Mouse (Mus musculus) WW6 (cell line): Measurements from ENCODE around the gene Ppp1r3c.

Source experiments
- DNase-seq: peaks from one replicate; pipeline ENCODE4 v3.0.0-alpha.2; 2013; ENCODE audit warnings: low read depth, low spot score

The Ppp1r3c gene

DNA sequence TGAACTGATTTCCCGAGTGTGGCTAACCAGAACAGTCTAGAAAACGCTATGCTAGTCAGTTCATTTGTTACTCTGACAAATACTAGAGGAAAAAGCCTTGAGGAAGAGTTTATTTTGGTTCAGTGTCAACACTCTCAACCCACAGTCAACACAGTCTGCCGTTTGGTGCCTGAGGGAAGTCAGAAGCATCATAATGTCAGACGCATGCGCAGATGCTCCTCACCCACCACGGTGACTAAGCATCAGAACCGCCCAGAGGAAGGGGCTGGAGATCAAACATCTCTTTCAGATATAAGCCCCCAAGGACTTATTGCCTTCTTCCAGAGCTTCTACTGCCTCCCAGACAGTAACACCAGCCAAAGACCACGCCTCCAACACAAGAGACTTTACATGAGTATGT lies 15.3 kb downstream of the Ppp1r3c start:
- no peak for DNase-seq

DNA sequence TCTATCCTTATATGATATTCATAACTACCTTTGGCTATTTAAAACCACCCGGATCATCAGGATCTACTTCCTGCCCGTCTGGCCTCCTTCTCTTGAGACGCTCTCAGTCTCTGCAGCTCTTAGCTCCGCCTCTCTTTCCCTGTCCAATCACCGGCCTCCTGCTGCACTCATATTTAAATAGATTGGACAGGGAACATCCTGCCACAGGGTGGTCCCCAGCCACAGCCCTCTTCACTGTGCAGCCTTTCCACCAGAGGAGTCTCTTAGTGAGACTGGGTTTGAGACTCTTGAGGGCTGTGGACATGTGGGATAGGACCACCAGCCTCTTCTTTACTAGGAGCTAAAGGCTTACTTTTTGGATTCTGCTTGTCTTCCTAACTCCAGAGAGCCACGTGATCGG lies 20.2 kb downstream of the Ppp1r3c start:
- DNase-seq, result no peak

DNA sequence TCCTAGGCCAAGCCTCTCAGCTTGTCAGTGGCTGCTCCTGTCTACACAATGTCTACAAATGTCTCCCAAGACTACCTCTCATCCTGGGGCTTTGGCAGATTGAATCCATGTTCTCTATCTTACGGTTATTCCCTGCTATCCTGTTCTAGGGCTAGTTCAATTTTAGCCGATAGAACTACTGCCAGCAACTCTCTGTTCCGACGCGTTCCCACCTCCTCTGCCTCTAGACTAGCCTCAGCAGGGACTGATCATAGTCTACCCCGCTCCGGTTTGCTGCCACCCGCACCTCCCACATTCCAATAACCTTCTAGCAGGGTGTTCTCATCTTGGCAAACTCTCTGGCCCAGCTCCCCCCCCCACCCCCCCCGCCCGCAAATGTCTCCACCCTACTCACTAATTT lies 20.9 kb downstream of the Ppp1r3c start:
- no peak for DNase-seq

DNA sequence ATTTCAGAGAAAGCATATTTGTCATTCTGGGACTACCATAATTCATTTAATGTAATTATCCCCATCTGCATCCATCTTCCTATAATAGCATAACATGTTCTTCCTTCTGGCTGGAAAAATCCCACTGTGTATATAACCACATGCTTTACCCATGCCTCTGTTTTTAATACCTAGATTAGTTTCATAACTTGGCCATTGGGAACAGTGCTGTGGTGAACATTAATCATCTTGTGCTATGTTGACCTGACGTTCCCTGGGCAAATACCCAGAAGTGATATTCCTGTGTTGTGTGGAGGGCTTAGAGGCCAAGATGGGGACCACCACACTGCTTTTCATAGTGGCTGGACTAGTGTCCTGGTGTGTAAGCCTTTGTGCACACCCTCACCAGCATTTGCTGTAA lies 22.0 kb downstream of the Ppp1r3c start:
- DNase-seq, result no peak

DNA sequence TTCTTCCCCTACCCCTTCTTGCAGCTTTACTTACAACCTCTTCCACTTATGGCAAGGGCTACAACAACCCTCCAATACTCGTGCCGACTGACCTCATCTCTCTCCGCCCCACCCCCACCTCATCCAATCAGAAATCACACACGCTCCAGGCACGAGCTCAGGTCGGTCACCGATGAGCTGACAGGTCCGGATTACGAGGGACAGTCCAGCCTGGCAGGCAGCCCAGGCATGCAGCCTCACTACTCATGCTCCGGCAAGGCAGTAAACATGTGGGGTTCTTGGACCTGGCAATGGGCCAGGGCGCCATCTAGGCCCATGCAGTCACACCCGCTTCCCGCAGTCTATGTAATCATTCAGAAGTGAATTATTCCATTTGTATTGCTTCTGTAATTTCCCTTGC lies 23.4 kb downstream of the Ppp1r3c start:
- no peak for DNase-seq

DNA sequence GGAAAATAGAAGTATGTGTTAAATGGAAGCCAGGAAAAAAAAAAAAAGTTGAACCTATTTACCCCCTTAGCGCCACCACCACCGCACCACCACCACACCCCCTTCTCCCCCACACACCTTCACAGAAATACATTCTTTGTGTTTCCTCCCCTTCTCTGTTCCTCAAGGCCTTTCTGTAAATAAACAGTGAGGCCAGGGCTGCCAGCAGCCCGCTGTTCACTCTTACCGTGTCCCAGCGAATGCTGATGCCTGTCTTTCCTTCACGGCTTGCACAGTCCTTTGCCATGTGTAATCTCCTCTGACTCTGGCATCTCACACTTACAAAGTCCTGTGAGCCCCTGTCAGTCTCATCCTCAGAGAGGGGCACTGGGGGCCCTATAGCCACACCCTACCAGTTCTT lies 30.3 kb downstream of the Ppp1r3c start:
- DNase-seq, result no peak

DNA sequence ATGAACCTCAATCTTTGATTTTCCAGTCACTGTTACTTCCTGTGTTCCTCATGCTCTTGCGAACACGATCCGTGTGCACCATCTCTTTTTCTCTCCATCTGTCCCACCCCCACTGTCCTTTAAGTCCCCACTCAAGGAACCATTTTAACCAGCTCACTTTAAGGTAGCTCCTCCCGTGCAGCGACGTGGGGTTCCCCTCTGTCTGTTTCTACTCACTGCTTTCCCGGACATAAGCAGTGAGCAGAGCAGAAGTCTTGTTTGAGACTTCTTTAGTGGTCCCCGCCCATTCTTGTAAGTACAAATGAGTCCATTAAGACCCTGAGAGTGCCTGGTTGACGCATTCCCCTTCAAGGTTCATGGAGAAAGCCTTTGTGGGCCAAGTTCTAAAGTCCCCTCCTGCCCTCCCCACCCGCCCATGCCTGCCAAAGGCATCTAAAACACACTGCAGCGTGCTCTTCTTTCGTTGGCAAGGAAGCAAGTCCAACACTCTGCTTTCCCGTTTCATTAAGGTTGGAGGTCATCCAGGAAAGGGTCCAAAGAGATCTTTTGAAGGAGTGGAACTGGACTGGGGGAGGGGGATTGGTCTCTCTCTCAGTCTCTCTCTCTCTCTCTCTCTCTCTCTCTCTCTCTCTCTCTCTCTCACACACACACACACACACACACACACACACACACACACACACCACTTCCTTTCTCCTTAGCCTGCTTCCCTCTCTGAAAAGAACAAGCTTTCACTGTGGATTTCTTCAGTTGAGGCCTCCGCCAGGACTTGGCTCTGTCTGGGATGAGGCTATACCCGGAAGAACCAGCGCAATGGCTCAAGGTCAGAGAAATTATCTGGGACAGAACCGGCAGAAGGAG lies 30.9 kb downstream of the Ppp1r3c start:
- DNase-seq, result no peak

DNA sequence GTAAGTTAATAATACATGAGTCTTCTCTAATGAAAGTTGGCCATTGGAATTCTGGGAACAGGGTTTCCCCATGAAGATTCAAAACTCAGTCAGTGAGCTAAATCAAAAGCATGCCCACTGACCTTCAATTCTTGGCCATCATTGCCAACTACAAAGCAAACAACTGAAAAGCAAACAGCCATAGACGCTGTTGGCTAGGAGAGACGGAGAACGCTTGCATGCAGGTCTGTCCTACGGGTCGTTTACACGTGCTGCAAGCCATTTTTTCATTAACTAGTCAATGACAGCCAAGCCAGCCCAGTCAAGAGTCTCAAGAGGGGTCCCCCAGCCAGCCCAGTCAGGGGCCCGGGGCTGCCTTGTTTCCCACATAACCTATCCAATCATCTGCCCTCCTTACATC lies 31.7 kb downstream of the Ppp1r3c start:
- DNase-seq, result no peak

DNA sequence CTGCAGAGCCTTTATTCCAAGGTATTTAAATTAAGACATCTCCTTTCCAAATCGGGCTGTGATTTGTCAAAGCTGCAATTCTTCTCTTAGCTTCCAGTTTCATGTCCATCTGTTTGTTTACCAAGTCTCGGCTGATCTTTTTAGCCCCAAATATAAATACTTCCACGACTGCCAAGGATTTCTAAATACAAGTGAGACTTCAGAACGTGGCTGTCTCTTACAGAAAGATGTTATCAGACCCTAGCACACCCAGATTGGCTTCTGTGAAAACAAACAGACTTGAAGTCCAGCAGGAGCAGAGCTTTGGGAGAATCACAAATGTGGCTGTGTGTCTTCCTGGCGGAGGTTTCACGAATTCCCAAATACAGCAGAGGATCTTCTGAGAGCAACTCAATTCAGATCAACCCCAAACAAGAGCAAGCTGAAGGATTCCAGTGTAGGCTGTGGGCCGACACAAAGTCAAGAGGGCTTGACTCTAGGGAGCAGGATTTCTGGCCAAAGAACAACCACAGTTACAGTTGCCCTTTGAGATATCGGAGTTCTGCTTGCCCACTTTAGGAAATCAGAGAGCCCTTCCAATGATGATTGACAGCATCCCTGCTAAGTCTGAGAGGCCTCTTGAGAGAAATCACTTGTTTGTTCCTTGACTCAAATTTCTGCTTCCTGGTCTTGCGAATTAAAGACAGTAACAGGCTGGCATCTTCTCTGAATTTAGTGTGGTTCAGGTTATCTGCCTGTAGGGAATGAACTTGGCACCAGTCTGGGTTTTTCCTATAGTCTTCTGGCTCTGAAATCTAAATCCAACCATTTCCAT lies 34.4 kb downstream of the Ppp1r3c start:
- DNase-seq, result no peak

DNA sequence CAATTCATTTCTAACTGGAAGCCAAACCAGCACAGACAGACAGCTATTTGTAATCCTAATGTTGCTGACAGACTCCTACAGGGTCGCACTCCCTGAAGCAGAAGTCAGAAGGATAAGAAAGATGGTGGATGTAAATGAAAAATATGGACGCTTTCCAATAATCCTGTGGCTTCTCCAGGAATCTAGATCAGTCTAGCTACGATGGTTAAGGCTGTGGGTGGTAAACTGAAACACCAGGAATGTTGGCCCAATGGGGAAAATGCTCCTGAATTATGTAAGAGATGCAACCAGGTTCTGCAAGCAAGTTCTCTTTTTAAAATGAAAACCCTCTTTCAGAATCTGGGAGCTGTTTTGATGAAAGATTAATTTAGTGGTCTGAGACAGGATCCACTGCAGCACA lies 35.1 kb downstream of the Ppp1r3c start:
- DNase-seq, result no peak

DNA sequence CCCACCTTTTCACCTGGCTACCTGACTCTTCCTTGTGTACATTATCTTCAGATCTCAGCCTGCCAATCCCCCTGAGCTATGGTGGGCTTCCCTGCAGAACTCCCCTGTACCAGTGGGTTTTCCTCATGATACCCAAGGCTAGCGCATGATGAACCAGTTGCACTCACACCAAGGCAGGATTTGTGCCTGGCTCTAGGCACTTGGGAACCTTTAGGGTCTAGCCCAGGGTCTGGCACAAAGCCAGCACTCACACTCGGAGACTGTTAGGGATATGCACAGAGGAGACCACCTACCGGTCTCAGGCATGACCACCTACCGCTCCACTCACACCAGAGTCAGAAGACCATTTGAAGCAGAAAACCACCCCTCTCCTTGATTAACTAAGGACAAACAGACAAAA lies 35.5 kb downstream of the Ppp1r3c start:
- no peak for DNase-seq

DNA sequence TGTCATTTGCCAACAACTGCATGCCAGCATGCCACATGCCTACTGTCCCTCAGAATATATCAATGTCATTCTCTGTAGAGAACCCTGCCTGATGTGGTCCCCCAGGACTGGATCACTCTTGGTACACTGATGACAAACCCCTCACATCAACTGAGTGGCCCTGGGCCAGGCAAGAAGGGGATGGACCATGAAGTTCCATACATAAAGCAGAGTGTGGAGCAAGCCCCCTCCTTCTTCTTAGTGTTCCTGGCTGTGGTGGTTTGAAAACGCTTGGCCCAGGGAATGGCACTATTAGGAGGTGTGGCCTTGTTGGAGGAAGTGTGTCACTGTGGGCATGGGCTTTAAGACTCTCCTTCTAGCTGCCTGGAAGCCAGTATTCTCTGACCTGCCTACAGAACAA lies 37.3 kb downstream of the Ppp1r3c start:
- no peak for DNase-seq

DNA sequence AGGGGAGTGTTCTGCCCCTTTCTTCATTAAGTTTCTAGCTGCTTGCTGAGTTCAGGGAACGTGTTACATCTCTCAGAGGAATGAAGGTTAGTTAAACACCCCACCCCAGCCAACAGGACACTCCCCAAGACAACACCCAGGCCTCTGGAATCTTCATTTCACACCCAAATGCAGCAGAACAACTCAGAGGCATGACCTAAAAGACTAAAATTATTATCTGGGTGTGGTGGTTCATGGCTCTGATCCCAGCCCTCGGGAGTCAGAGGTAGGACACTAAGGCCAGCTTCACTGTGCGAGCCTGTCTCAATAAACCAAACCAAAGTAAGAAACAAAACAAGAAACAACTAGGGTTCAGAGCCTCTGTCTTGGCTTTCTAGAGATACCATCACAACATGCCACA lies 38.3 kb downstream of the Ppp1r3c start:
- no peak for DNase-seq

DNA sequence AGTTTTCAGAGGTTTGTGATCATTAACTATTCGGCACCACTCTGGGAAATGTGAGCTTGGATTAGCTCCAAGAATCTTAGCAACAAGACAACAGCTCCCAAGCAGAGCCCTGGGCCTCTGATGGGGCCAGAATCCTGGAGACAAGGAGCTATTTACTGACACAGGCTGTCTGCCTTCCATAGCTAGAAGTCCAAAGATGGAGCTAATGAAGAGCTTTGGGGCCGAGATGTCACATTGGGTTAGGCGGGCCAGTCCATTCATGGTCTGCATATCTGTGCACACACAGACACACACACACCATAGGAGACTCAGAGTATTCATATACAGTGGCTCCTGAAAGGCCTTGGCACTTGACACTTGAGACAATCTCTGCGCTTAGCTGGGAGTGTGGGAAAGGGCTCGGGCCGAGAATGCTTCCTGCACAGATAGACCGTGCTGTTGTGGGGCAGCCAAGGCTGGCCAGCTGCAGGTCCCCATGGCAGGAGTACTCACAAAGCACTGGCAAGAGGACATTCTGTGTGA lies 39.8 kb downstream of the Ppp1r3c start:
- no peak for DNase-seq

DNA sequence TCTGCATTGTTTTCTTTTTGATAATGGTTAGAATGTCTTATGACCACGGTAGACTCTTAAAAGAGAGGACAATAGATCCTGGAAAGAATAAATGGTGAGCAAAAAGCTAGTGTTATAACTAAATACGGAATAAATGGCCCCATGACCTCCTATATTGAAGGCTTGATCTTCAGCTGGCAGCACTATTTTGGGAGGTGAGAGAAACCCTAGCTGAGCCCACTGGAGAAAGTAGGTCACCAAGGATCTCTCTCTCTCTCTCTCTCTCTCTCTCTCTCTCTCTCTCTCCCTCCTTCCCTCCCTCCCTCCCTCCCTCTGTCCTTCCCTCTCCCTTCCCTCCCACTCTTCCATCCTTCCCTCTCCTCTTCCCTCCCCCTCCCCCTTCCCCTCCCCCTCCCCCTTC lies 42.9 kb downstream of the Ppp1r3c start:
- no peak for DNase-seq

DNA sequence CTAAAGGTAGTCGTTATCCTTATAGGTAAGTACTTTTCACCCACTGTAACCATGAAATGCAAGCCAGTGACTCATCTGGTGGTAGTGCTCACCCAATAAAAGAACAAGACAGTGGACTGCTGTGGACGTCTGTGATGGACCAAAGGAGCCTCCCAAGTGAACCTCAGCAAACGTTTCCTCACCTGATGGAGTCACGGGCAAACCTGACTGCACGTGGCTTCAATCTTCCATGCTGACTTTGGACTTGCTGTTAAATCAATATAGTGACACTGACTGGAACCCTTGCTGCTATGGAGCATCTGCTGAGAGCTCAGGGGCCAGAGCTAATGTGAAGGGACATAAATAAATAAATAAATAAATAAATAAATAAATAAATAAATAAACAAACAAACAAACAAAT lies 44.5 kb downstream of the Ppp1r3c start:
- no peak for DNase-seq

DNA sequence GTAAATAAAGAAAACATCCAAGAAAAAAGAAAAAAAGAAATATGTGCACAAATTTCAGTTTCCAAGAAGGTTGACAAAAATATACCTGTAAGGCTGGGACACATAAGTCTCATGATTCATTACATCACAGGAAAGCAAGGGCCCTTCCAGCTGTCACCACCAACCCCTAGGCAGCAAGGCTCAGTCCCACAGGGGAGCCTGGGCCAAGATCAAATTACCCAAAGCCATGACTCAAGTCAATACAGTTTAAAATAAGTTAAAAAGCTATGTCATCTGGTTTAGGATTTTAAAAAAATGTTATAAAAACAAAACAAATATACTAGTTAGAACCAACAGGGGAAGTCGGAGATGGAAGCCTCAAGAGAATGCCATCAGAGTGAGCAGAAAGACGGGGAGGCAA lies 45.2 kb downstream of the Ppp1r3c start:
- no peak for DNase-seq

DNA sequence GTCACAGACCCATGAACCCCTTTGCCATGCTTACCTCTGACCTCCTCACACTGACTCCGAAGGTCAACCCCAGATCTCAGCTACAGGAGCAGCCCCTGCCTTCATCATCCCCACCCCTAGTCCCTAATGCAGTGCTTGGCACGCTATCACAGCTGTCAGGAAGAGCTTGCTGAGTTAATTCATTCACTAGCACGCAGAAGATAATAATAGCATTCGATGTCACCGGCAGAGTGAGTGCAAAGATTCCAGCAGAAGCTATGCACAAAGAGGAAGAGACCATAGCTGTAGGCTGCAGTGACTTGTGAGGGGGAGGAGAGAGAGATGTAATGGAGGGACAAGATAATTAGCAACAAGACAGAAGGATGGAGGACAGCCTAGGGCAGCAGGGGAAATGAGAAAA lies 47.2 kb downstream of the Ppp1r3c start:
- DNase-seq, result no peak

DNA sequence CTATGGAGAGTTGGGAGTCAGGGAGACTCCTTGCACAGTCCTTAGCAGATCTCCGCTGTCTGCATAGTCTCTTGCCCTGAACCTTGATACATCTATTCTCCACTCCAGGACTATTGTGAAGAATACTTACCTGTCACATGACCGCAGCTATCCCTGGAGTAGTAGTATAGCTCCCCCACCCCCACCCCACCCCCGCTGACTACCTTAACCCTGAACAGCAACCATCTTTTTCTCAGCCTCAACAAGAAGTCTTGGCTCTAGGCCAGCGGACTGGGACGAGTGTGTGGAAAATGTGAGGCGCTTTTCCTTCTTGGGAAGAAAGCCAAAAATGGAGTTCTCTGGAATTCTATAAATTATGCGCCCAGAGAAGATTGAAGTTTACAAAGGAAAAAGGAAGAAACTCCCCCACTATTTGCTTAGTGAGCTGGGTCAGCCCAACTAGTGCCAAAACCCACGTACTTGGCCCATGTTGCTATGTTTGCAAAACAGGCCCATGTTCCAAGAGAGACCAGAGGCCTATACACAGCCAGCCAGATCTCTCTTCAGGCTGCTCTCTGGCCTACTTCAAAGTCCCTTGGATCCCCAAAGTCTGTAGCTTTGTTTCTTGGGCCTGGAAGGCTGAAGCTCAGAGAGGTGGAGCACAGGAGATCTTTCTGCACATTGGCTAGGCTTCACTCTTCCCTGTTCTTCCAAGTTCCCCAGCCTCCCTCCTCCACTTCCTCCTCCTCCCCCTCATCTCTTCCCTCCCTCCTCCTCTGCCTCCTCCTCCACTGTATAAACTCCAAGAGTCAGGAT lies 48.4 kb downstream of the Ppp1r3c start:
- DNase-seq, result no peak

DNA sequence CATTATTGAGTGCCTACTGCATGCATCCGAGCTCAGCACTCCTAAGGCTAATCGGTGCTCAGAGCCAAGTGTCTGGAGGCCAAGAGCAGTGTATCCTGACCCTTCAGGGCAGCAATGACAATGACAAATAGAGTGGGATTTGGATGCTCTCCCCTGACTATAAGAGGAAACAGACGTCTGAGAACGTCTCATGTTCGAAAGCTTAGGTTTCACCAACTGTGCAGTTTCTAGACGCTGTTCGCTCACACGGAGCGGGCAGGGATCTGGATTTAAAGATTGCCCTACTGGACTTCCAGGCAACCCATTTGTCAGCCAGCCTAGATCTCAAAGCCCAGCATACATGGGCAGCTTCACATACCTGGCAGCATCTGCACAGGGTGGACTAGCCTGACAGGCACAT lies 49.4 kb downstream of the Ppp1r3c start:
- no peak for DNase-seq

DNA sequence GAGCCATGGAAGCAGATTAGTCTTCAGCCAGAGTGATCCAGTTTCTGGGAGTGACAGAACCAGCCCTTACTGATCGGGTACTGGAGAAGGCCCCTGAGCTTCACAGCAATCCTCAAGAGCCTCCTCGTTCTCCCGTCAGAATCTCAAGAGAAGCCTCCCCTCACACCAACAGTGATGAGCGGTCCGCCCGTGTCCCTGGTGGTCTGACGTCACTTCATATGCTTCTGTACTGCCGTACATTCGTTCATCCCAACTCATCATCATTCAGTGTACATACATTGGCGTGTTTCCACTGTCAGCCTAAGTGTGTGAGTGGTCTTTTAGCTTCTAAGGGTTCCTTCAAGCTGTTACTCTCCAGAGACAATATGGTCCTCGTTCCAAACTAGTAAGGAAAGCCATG lies 50.4 kb downstream of the Ppp1r3c start:
- DNase-seq, result no peak

DNA sequence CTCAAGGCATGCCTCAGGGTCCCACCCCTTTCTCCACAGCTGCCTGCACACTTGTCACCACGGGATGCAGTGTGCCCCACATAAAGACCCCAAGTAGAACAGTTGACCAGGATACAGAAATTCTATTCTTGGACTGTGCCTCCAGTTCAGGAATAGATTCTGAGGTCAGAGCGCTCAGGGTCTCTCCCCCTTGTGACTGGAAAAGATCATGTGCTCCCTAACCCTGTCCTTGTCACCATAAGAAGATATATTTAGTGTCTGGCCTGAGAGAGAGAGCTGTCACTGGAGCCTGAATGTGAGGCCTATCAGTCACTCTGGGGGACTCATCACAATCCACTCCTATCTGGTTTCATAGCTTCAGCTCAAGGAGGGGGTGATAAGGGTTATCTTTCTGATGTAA lies 53.9 kb downstream of the Ppp1r3c start:
- DNase-seq, result no peak
